Mouse (Mus musculus) CH12.LX (cell line): ENCODE data around the gene Ndufa11. TPM values are rescaled to one million over a fixed set of nuclear protein-coding genes. Genes with fewer than 3 reads are reported as not detected.

Source experiments
- DNase-seq: peaks from one replicate; pipeline ENCODE4 v3.0.0-alpha.2; 2013; ENCODE audit errors: extremely low read depth
- H3K27ac ChIP-seq: 2 replicates; pipeline ENCODE4 v1.5.1; 2012; ENCODE audit warnings: low read depth, mild to moderate bottlenecking, control low read depth, moderate library complexity; ENCODE audit not compliant: insufficient read depth
- H3K27me3 ChIP-seq: replicated peaks from 2 replicates; pipeline ENCODE3; 2012; ENCODE audit warnings: inconsistent platforms
- H3K36me3 ChIP-seq, 2 experiments: replicated peaks in 1 of 2; 2 replicates each; pipeline versions ENCODE3 to v1.6.1; 2012; ENCODE audit warnings: inconsistent platforms in 1 of 2, low read length in 1 of 2, mild to moderate bottlenecking in 1 of 2, mixed read lengths in 1 of 2, moderate library complexity in 1 of 2; ENCODE audit not compliant: control insufficient read depth in 1 of 2, insufficient read depth in 1 of 2
- H3K4me1 ChIP-seq, 2 experiments: 2 replicates each; pipeline ENCODE4 v1.6.1; 2012; ENCODE audit warnings: inconsistent platforms in 1 of 2, moderate library complexity in 1 of 2; ENCODE audit not compliant: insufficient read depth in 2 of 2, control insufficient read depth in 1 of 2
- H3K4me2 ChIP-seq: 2 replicates; pipeline ENCODE4 v1.6.1; 2012; ENCODE audit warnings: low read depth, mild to moderate bottlenecking, control low read depth; ENCODE audit not compliant: poor library complexity, insufficient read depth, severe bottlenecking
- H3K4me3 ChIP-seq, 3 experiments: fragments of 150-350 bp in 1 of 3; sonication (generic) in 1 of 3; replicated peaks in 1 of 3; 2 replicates each; pipeline versions ENCODE3 to v1.5.1; 2011 to 2012; ENCODE audit warnings: low read depth in 2 of 3, low read length in 2 of 3, mild to moderate bottlenecking in 2 of 3, moderate library complexity in 2 of 3, control low read depth in 1 of 3, improper control_type of control experiment in 1 of 3, inconsistent platforms in 1 of 3, mixed read lengths in 1 of 3; ENCODE audit not compliant: poor library complexity in 1 of 3
- H3K79me2 ChIP-seq: replicated peaks from 2 replicates; pipeline ENCODE4 v1.6.1; 2012; ENCODE audit warnings: mild to moderate bottlenecking, moderate library complexity; ENCODE audit not compliant: control insufficient read depth, poor library complexity, insufficient read depth, severe bottlenecking; ENCODE audit errors: extremely low read depth
- H3K9ac ChIP-seq: 2 replicates; pipeline ENCODE4 v1.6.1; 2012; ENCODE audit warnings: low read depth, mild to moderate bottlenecking, control low read depth, moderate library complexity; ENCODE audit not compliant: insufficient read depth
- H3K9me3 ChIP-seq: replicated peaks from 2 replicates; pipeline ENCODE3; 2012; ENCODE audit warnings: low read length, inconsistent platforms, mixed read lengths
- BHLHE40 ChIP-seq: IDR thresholded peaks from 2 replicates; pipeline ENCODE4 v1.6.1; 2011; ENCODE audit warnings: mild to moderate bottlenecking, low read depth, low read length, improper control_type of control experiment
- CHD2 ChIP-seq: IDR thresholded peaks from 2 replicates; pipeline ENCODE4 v1.6.1; 2011; ENCODE audit warnings: low read length, improper control_type of control experiment
- CTCF ChIP-seq, 2 experiments: IDR thresholded peaks in 1 of 2; conservative IDR thresholded peaks in 1 of 2; 2 replicates each; pipeline ENCODE4 v1.5.1; 2011 to 2012; ENCODE audit warnings: low read depth in 2 of 2, low read length in 2 of 2, improper control_type of control experiment in 1 of 2, inconsistent platforms in 1 of 2, mild to moderate bottlenecking in 1 of 2, moderate library complexity in 1 of 2
- E2F4 ChIP-seq: IDR thresholded peaks from 2 replicates; pipeline ENCODE4 v1.6.1; 2011; ENCODE audit warnings: low read depth, low read length, improper control_type of control experiment; ENCODE audit not compliant: insufficient replicate concordance
- ELF1 ChIP-seq: IDR thresholded peaks from 2 replicates; pipeline ENCODE4 v1.6.1; 2014; ENCODE audit warnings: low read depth, mild to moderate bottlenecking, inconsistent platforms, low read length, improper control_type of control experiment
- HCFC1 ChIP-seq: IDR thresholded peaks from 2 replicates; pipeline ENCODE4 v1.6.1; 2012; ENCODE audit warnings: low read depth, mild to moderate bottlenecking, inconsistent platforms, low read length, improper control_type of control experiment
- IRF4 ChIP-seq: IDR thresholded peaks from 2 replicates; pipeline ENCODE4 v1.6.1; 2014; ENCODE audit warnings: low read depth, mild to moderate bottlenecking, inconsistent platforms, low read length, improper control_type of control experiment
- JUN ChIP-seq: IDR thresholded peaks from 2 replicates; pipeline ENCODE4 v1.6.1; 2011; ENCODE audit warnings: low read depth, mild to moderate bottlenecking, low read length, improper control_type of control experiment, moderate library complexity; ENCODE audit not compliant: insufficient read depth
- JUND ChIP-seq: conservative IDR thresholded peaks from 2 replicates; pipeline ENCODE4 v1.6.1; 2011; ENCODE audit warnings: low read depth, low read length, improper control_type of control experiment
- MAFK ChIP-seq: IDR thresholded peaks from 2 replicates; pipeline ENCODE4 v1.6.1; 2011; ENCODE audit warnings: low read length, improper control_type of control experiment; ENCODE audit not compliant: insufficient replicate concordance
- MAX ChIP-seq: IDR thresholded peaks from 2 replicates; pipeline ENCODE4 v1.6.1; 2011; ENCODE audit warnings: low read length, improper control_type of control experiment
- MAZ ChIP-seq: IDR thresholded peaks from 2 replicates; pipeline ENCODE4 v1.6.1; 2012; ENCODE audit warnings: low read depth, mild to moderate bottlenecking, inconsistent platforms, low read length, improper control_type of control experiment, moderate library complexity
- MEF2A ChIP-seq: IDR thresholded peaks from 2 replicates; pipeline ENCODE4 v1.6.1; 2014; ENCODE audit warnings: low read depth, mild to moderate bottlenecking, inconsistent platforms, low read length, improper control_type of control experiment, borderline replicate concordance
- MYC ChIP-seq: IDR thresholded peaks from 2 replicates; pipeline ENCODE4 v1.6.1; 2011; ENCODE audit warnings: low read depth, mild to moderate bottlenecking, improper control_type of control experiment, low read length
- NELFE ChIP-seq: IDR thresholded peaks from 2 replicates; pipeline ENCODE4 v1.6.1; 2011; ENCODE audit warnings: low read depth, low read length, improper control_type of control experiment
- POLR2AphosphoS2 ChIP-seq: IDR thresholded peaks from 2 replicates; pipeline ENCODE4 v1.6.1; 2011; ENCODE audit warnings: low read depth, low read length, improper control_type of control experiment
- RCOR1 ChIP-seq: conservative IDR thresholded peaks from 2 replicates; pipeline ENCODE4 v1.6.1; 2012; ENCODE audit warnings: low read depth, mild to moderate bottlenecking, inconsistent platforms, low read length, improper control_type of control experiment
- TCF12 ChIP-seq: IDR thresholded peaks from 2 replicates; pipeline ENCODE4 v1.6.1; 2014; ENCODE audit warnings: low read depth, mild to moderate bottlenecking, inconsistent platforms, low read length, improper control_type of control experiment
- USF1 ChIP-seq: IDR thresholded peaks from 2 replicates; pipeline ENCODE4 v1.6.1; 2014; ENCODE audit warnings: low read depth, mild to moderate bottlenecking, inconsistent platforms, low read length, improper control_type of control experiment
- USF2 ChIP-seq: conservative IDR thresholded peaks from 2 replicates; pipeline ENCODE4 v1.6.1; 2011; ENCODE audit warnings: low read depth, low read length, improper control_type of control experiment
- ZMIZ1 ChIP-seq: IDR thresholded peaks from 2 replicates; pipeline ENCODE4 v1.6.1; 2012; ENCODE audit warnings: low read depth, mild to moderate bottlenecking, inconsistent platforms, low read length, improper control_type of control experiment
- ZNF384 ChIP-seq: IDR thresholded peaks from 2 replicates; pipeline ENCODE4 v1.6.1; 2012; ENCODE audit warnings: low read depth, low read length, improper control_type of control experiment, inconsistent platforms
- dilution Hi-C: fragments of 300-500 bp; cut with MboI; formaldehyde crosslinking; loops from 2 replicates; pipeline ENCODE4 v1.14.3; 2020; ENCODE audit warnings: low sequenced_read_pairs; ENCODE audit not compliant: extremely low pct_unique_long_range_greater_than_20kb, extremely low pct_ligation_motif_present
- in situ Hi-C: fragments of 300-500 bp; cut with MboI; formaldehyde crosslinking; loops from 3 replicates; pipeline ENCODE4 v1.14.3; 2019; ENCODE audit warnings: low sequenced_read_pairs, low pct_ligation_motif_present, low pct_unique_long_range_greater_than_20kb, mixed read lengths
- polyA plus RNA-seq: library from polyadenylated mRNA; unstranded; fragments of >175 nt; gene quantifications from 2 replicates; pipeline ENCODE4 v1.2.1, GENCODE M21; 2012; ENCODE audit warnings: low read depth; ENCODE audit not compliant: insufficient read length
- total RNA-seq, 2 experiments: library from RNA; depleted of rRNA; stranded (reverse); fragments of 300-350 nt in 1 of 2; fragments of >200 nt in 1 of 2; gene quantifications; 2 replicates each; pipeline ENCODE4 v1.2.3; 2012 to 2014

The Ndufa11 gene
- total and polyA plus RNA-seq, 3 experiments: 124 to 201 (median 155) TPM

- Histone ChIP-seq H3K4me1 (peaks cover 0 to 29% of the 10 kb centered on the region in 2 experiments; a peak in 2 of 4 replicates), H3K36me3 (peaks cover 16 to 18% of the 10 kb centered on the region in 2 experiments), H3K27ac (no peak overlapping the region), H3K79me2 (peaks cover 8% of the 10 kb centered on the region), H3K4me2 (no peak overlapping the region), H3K9me3 (peaks cover 7% of the 10 kb centered on the region), H3K9ac (no peak overlapping the region), H3K4me3 (peak overlapping the region in 1 of 3 experiments; percentile 54), H3K27me3 (peaks cover 30% of the 10 kb centered on the region)
- dilution Hi-C loops (no loop called here), in situ Hi-C loops (no loop called here)
- peak; percentile 71 for DNase-seq
- TF ChIP-seq ELF1: no peak
- no peak for TF ChIP-seq MAX
- TF ChIP-seq CTCF (conservative IDR thresholded peaks at IDR 0.05 in 1 of 2, IDR thresholded peaks at IDR 0.05 in 1 of 2; ENCODE audit: low read depth in 2 of 2, low read length in 2 of 2): peak; percentile 66 to 100
Measured at GRCm38 (mm10) chr17:56762769-56763731, 45.5 kb downstream of the Ndufa11 start.

GRCm38 (mm10) chr17:56763741-56764250, 46.2 kb downstream of the Ndufa11 start:
- Histone ChIP-seq H3K79me2 (peaks cover 8% of the 10 kb centered on the region), H3K9ac (0 out of 2 replicates have a peak overlapping the region, but pooled peaks have one; percentile 70), H3K4me1 (peaks cover 0 to 27% of the 10 kb centered on the region in 2 experiments; a peak in 2 of 4 replicates), H3K4me2 (no peak overlapping the region; the same call in 1 of the 2 replicates), H3K4me3 (peak overlapping the region in 2 of 3 experiments; percentile 64 to 91), H3K36me3 (peaks cover 23 to 25% of the 10 kb centered on the region in 2 experiments), H3K27me3 (peaks cover 26% of the 10 kb centered on the region), H3K27ac (no peak overlapping the region), H3K9me3 (peaks cover 1% of the 10 kb centered on the region)
- dilution Hi-C loops (no loop called here), in situ Hi-C loops (no loop called here)
- TF ChIP-seq TCF12 (no peak), HCFC1 (no peak), MAZ (no peak), USF1 (no peak), POLR2AphosphoS2 (no peak), RCOR1 (no peak), MAFK (no peak), BHLHE40 (no peak), NELFE (no peak), USF2 (no peak), MEF2A (no peak), IRF4 (no peak), E2F4 (no peak), ZNF384 (no peak), JUND (no peak), JUN (no peak), ZMIZ1 (no peak), MAX (no peak), MYC (no peak), CHD2 (no peak)
- DNase-seq: no peak
